Mouse (Mus musculus) forebrain, embryonic 12.5 days (tissue): ENCODE measurements around the gene Ing2. TPM values are rescaled to one million over a fixed set of nuclear protein-coding genes. Genes with fewer than 3 reads are reported as not detected.

Experiments
- ATAC-seq: fragments of 200-750 bp; cut with Nextera tagmentation; 2 replicates; pipeline ENCODE4 v1.8.0; 2017; ENCODE audit warnings: moderate TSS enrichment; ENCODE audit not compliant: low FRiP score
- H3K27ac ChIP-seq: fragments of 300-500 bp; sonication (generic); 2 replicates; pipeline ENCODE4 v1.5.1; 2016; ENCODE audit warnings: mild to moderate bottlenecking
- H3K27me3 ChIP-seq: fragments of 300-500 bp; sonication (generic); 2 replicates; pipeline ENCODE4 v1.6.1; 2016; ENCODE audit warnings: mild to moderate bottlenecking
- H3K36me3 ChIP-seq: fragments of 300-500 bp; sonication (generic); replicated peaks from 2 replicates; pipeline ENCODE4 v1.6.1; 2016; ENCODE audit warnings: mild to moderate bottlenecking
- H3K4me1 ChIP-seq: fragments of 300-500 bp; sonication (generic); 2 replicates; pipeline ENCODE4 v1.6.1; 2016
- H3K4me2 ChIP-seq: fragments of 300-500 bp; sonication (generic); 2 replicates; pipeline ENCODE4 v1.6.1; 2016; ENCODE audit warnings: mild to moderate bottlenecking, moderate library complexity
- H3K4me3 ChIP-seq: fragments of 300-500 bp; sonication (generic); replicated peaks from 2 replicates; pipeline ENCODE4 v1.5.1; 2016; ENCODE audit warnings: mild to moderate bottlenecking
- H3K9ac ChIP-seq: fragments of 300-500 bp; sonication (generic); 2 replicates; pipeline ENCODE4 v1.6.1; 2016; ENCODE audit warnings: mild to moderate bottlenecking
- H3K9me3 ChIP-seq: fragments of 300-500 bp; sonication (generic); 2 replicates; pipeline ENCODE4 v1.6.1; 2016
- WGBS: fragments of 180-500 bp; shearing (Covaris S2); methylation state at CpG from one replicate; pipeline ENCODE4 v1.1.7; 2016; 5-methylcytosine and 5-hydroxymethylcytosine counted together
- polyA plus RNA-seq: library from polyadenylated mRNA; unstranded; fragments of >200 nt; fragmentation: Nextera tagmentation; extraction: Ambion mirVana; gene quantifications from 2 replicates; pipeline ENCODE4 v1.2.1, GENCODE M21; 2016

Gene Ing2
- polyA plus RNA-seq, 1 experiment from 2014 or later = 13.7 TPM

GRCm38 (mm10) chr8:47691831-47692230 lies 16.5 kb upstream of the Ing2 start:
- no peak overlapping the region for H3K9ac ChIP-seq
- peaks cover 12% of the 10 kb centered on the region for H3K4me1 ChIP-seq
- ATAC-seq = no peak
- WGBS = 65% methylated on average over 9 of the region's 10 CpGs
- H3K4me2 ChIP-seq = no peak overlapping the region
- H3K27ac ChIP-seq = no peak overlapping the region
- H3K27me3 ChIP-seq = peaks cover 9% of the 10 kb centered on the region; the same call in 1 of the 2 replicates
- H3K36me3 ChIP-seq = no peaks in the 10 kb centered on the region
- H3K4me3 ChIP-seq = no peak overlapping the region
- no peaks in the 10 kb centered on the region; the same call in 1 of the 2 replicates for H3K9me3 ChIP-seq

- Histone ChIP-seq H3K4me2 (peak overlapping the region; percentile 49), H3K4me3 (no peak overlapping the region)
- WGBS = 36% methylated on average over 7 of the region's 7 CpGs
Measured at GRCm38 (mm10) chr8:47691303-47691702, 15.9 kb upstream of the Ing2 start.

GRCm38 (mm10) chr8:47690674-47691078 lies 15.3 kb upstream of the Ing2 start:
- Histone ChIP-seq H3K27me3 (peaks cover 9% of the 10 kb centered on the region; the same call in 1 of the 2 replicates), H3K4me3 (peak overlapping the region; percentile 26), H3K4me2 (peak overlapping the region; percentile 49), H3K9ac (peak overlapping the region; percentile 31; the same call in 1 of the 2 replicates), H3K27ac (no peak overlapping the region), H3K4me1 (peaks cover 12% of the 10 kb centered on the region), H3K36me3 (no peaks in the 10 kb centered on the region), H3K9me3 (no peaks in the 10 kb centered on the region; the same call in 1 of the 2 replicates)
- WGBS = under 1% methylated on average over 16 of the region's 16 CpGs
- no peak for ATAC-seq

More at GRCm38 (mm10) chr8:47691303-47691702, 15.9 kb upstream of the Ing2 start:
- no peak for ATAC-seq
- Histone ChIP-seq H3K4me1 (peaks cover 12% of the 10 kb centered on the region), H3K27ac (no peak overlapping the region), H3K36me3 (no peaks in the 10 kb centered on the region), H3K9me3 (no peaks in the 10 kb centered on the region; the same call in 1 of the 2 replicates), H3K9ac (no peak overlapping the region), H3K27me3 (peaks cover 9% of the 10 kb centered on the region; the same call in 1 of the 2 replicates)

GRCm38 (mm10) chr8:47689704-47690326 lies 14.5 kb upstream of the Ing2 start:
- Histone ChIP-seq H3K27ac (no peak overlapping the region), H3K9ac (no peak overlapping the region), H3K4me2 (no peak overlapping the region), H3K36me3 (no peaks in the 10 kb centered on the region), H3K9me3 (no peaks in the 10 kb centered on the region; the same call in 1 of the 2 replicates), H3K4me1 (peaks cover 12% of the 10 kb centered on the region), H3K27me3 (peaks cover 9% of the 10 kb centered on the region; the same call in 1 of the 2 replicates), H3K4me3 (no peak overlapping the region)
- no peak for ATAC-seq
- 55% methylated on average over 12 of the region's 12 CpGs for WGBS

- H3K4me3 ChIP-seq = no peak overlapping the region
- no peaks in the 10 kb centered on the region; the same call in 1 of the 2 replicates for H3K9me3 ChIP-seq
- H3K27me3 ChIP-seq = no peaks in the 10 kb centered on the region
- H3K36me3 ChIP-seq = no peaks in the 10 kb centered on the region
- no peak overlapping the region for H3K9ac ChIP-seq
- no peak overlapping the region for H3K4me2 ChIP-seq
- H3K27ac ChIP-seq = no peak overlapping the region
- no peak for ATAC-seq
- H3K4me1 ChIP-seq = no peaks in the 10 kb centered on the region
- WGBS = 86% methylated on average over 5 of the region's 5 CpGs
Measured at GRCm38 (mm10) chr8:47684441-47684840, 9.1 kb upstream of the Ing2 start.

GRCm38 (mm10) chr8:47683994-47684393 lies 8.6 kb upstream of the Ing2 start:
- Histone ChIP-seq H3K4me3 (no peak overlapping the region), H3K36me3 (no peaks in the 10 kb centered on the region), H3K4me1 (no peaks in the 10 kb centered on the region), H3K4me2 (no peak overlapping the region), H3K9me3 (no peaks in the 10 kb centered on the region), H3K27me3 (no peaks in the 10 kb centered on the region), H3K27ac (no peak overlapping the region), H3K9ac (no peak overlapping the region)
- ATAC-seq = no peak
- WGBS = 88% methylated on average over 9 of the region's 9 CpGs

- no peak overlapping the region for H3K4me2 ChIP-seq
- H3K4me1 ChIP-seq = peaks cover 8% of the 10 kb centered on the region
- 87% methylated on average over 4 of the region's 4 CpGs for WGBS
- no peaks in the 10 kb centered on the region for H3K27me3 ChIP-seq
- H3K9ac ChIP-seq = no peak overlapping the region
- no peak overlapping the region for H3K27ac ChIP-seq
- no peak for ATAC-seq
- H3K4me3 ChIP-seq = no peak overlapping the region
- no peaks in the 10 kb centered on the region for H3K36me3 ChIP-seq
- H3K9me3 ChIP-seq = no peaks in the 10 kb centered on the region
Measured at GRCm38 (mm10) chr8:47680306-47680705, 5.0 kb upstream of the Ing2 start.

- Histone ChIP-seq H3K27ac (no peak overlapping the region), H3K4me2 (no peak overlapping the region), H3K9me3 (no peaks in the 10 kb centered on the region), H3K4me1 (peaks cover 8% of the 10 kb centered on the region), H3K27me3 (no peaks in the 10 kb centered on the region), H3K9ac (no peak overlapping the region), H3K36me3 (no peaks in the 10 kb centered on the region), H3K4me3 (no peak overlapping the region)
- no peak for ATAC-seq
- WGBS = 77% methylated on average over 1 of the region's 1 CpGs
Measured at GRCm38 (mm10) chr8:47679603-47680002, 4.2 kb upstream of the Ing2 start.

GRCm38 (mm10) chr8:47676631-47677030 lies 1.3 kb upstream of the Ing2 start:
- WGBS = 53% methylated on average over 2 of the region's 2 CpGs

GRCm38 (mm10) chr8:47676224-47676623 lies 868 bp upstream of the Ing2 start:
- H3K9me3 ChIP-seq = no peaks in the 10 kb centered on the region
- 0 out of 2 replicates have a peak overlapping the region, but pooled peaks have one; percentile 93 for H3K27ac ChIP-seq
- peak overlapping the region; percentile 67 for H3K4me2 ChIP-seq
- 2% methylated on average over 15 of the region's 15 CpGs for WGBS
- H3K27me3 ChIP-seq = no peaks in the 10 kb centered on the region
- ATAC-seq = no peak
- peak overlapping the region; percentile 85 for H3K9ac ChIP-seq
- peaks cover 10% of the 10 kb centered on the region for H3K4me1 ChIP-seq
- H3K4me3 ChIP-seq = peak overlapping the region; percentile 91
- H3K36me3 ChIP-seq = no peaks in the 10 kb centered on the region

More at GRCm38 (mm10) chr8:47676631-47677030, 1.3 kb upstream of the Ing2 start:
- Histone ChIP-seq H3K4me2 (peak overlapping the region; percentile 67), H3K36me3 (no peaks in the 10 kb centered on the region), H3K27ac (no peak overlapping the region), H3K4me1 (peaks cover 10% of the 10 kb centered on the region), H3K9me3 (no peaks in the 10 kb centered on the region), H3K9ac (no peak overlapping the region), H3K4me3 (peak overlapping the region; percentile 91), H3K27me3 (no peaks in the 10 kb centered on the region)
- no peak for ATAC-seq

- Histone ChIP-seq H3K4me3 (peak overlapping the region; percentile 91), H3K4me1 (peaks cover 10% of the 10 kb centered on the region), H3K27me3 (no peaks in the 10 kb centered on the region), H3K36me3 (no peaks in the 10 kb centered on the region), H3K9me3 (no peaks in the 10 kb centered on the region), H3K4me2 (peak overlapping the region; percentile 67), H3K27ac (peak overlapping the region; percentile 93), H3K9ac (peak overlapping the region; percentile 85)
- ATAC-seq = peak; percentile 12
- WGBS = 1% methylated on average over 20 of the region's 20 CpGs
Measured at GRCm38 (mm10) chr8:47675786-47676185, 430 bp upstream of the Ing2 start.

GRCm38 (mm10) chr8:47674140-47674776 lies 1.1 kb downstream of the Ing2 start:
- WGBS = under 1% methylated on average over 43 of the region's 59 CpGs
- H3K36me3 ChIP-seq = no peaks in the 10 kb centered on the region

More at GRCm38 (mm10) chr8:47674140-47674776, 1.1 kb downstream of the Ing2 start:
- Histone ChIP-seq H3K27me3 (no peaks in the 10 kb centered on the region), H3K4me3 (peak overlapping the region; percentile 91), H3K4me2 (peak overlapping the region; percentile 67), H3K9ac (peak overlapping the region; percentile 85), H3K9me3 (no peaks in the 10 kb centered on the region), H3K4me1 (peaks cover 10% of the 10 kb centered on the region), H3K27ac (peak overlapping the region; percentile 93)
- peak; percentile 49; the same call in 1 of the 2 replicates for ATAC-seq
